Mouse (Mus musculus) liver, adult 2 months (tissue): ENCODE measurements at regions not wholly inside any gene's neighbourhood (a gene's known extent, or its start where the extent isn't known, plus 50 kb on each side); places are given as distances from the start of the nearest gene placed in this dataset.
A peak's percentile ranks its signal among the peaks of the same experiment; 100 is the strongest.

ENCODE experiments used
- DNase-seq: peaks from one replicate; pipeline ENCODE4 v3.0.0-alpha.2; 2011; ENCODE audit warnings: low read depth, low spot score; ENCODE audit errors: extremely low read depth
- H3K27ac ChIP-seq: fragments of 200-500 bp; replicated peaks from 2 replicates; pipeline ENCODE4 v1.5.1; 2012; ENCODE audit warnings: low read depth, mild to moderate bottlenecking, control low read depth, inconsistent platforms, low read length; ENCODE audit not compliant: insufficient read depth
- H3K27me3 ChIP-seq: fragments of 200-500 bp; 2 replicates; pipeline ENCODE4 v1.6.1; 2012; ENCODE audit warnings: mild to moderate bottlenecking, moderate library complexity, low read length, inconsistent platforms; ENCODE audit not compliant: control insufficient read depth, insufficient read depth
- H3K36me3 ChIP-seq: fragments of 200-500 bp; 2 replicates; pipeline ENCODE4 v1.6.1; 2012; ENCODE audit warnings: low read length, inconsistent platforms; ENCODE audit not compliant: control insufficient read depth, insufficient read depth
- H3K4me1 ChIP-seq: fragments of 200-500 bp; 2 replicates; pipeline ENCODE4 v1.6.1; 2011; ENCODE audit warnings: low read length; ENCODE audit not compliant: control insufficient read depth, insufficient read depth
- H3K4me3 ChIP-seq: fragments of 200-500 bp; 2 replicates; pipeline ENCODE4 v1.5.1; 2011; ENCODE audit warnings: low read depth, mild to moderate bottlenecking, control low read depth, low read length, moderate library complexity; ENCODE audit not compliant: insufficient read depth
- H3K79me2 ChIP-seq: fragments of 200-500 bp; 2 replicates; pipeline ENCODE4 v1.6.1; 2012; ENCODE audit warnings: inconsistent platforms, mild to moderate bottlenecking, low read length, moderate library complexity; ENCODE audit not compliant: control insufficient read depth, insufficient read depth
- H3K9ac ChIP-seq: fragments of 200-500 bp; 2 replicates; pipeline ENCODE4 v1.6.1; 2012; ENCODE audit warnings: low read depth, mild to moderate bottlenecking, control low read depth, inconsistent platforms, low read length
- CTCF ChIP-seq: fragments of 200-500 bp; IDR thresholded peaks from 2 replicates; pipeline ENCODE4 v1.5.1; 2011; ENCODE audit warnings: low read depth, low read length, control low read depth
- POLR2A ChIP-seq: fragments of 200-500 bp; IDR thresholded peaks from 2 replicates; pipeline ENCODE4 v1.6.1; 2011; ENCODE audit warnings: low read length, control low read depth; ENCODE audit not compliant: insufficient read depth; ENCODE audit errors: extremely low read depth
- WGBS: fragments of 180-500 bp; shearing (Covaris S2); methylation state at CpG from one replicate; pipeline ENCODE4 v1.1.7; 2018; 5-methylcytosine and 5-hydroxymethylcytosine counted together

DNA sequence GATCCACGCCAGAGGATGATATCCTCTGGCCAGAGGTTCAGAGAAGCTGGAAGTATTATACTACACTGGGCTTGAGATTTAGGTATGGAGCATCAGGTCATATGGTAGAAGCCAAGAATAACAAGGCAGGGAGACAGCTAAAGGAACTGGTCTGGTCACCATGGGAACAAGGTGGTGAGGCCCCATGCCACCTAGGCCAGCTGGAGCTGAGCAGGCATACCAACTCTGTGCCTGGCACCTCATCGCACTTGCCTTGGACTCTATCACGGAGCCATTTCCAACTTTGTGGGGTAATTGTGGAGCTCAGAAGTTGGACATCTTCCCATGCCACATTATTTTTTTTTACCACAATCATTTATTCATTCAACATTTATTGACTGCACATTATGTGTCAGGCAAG lies 55.9 kb upstream of the Polg start:
- H3K27ac ChIP-seq, result no peak overlapping the region
- no peak overlapping the region for H3K4me3 ChIP-seq
- no peaks in the 10 kb centered on the region for H3K27me3 ChIP-seq
- WGBS, result 79% methylated on average over 3 of the region's 3 CpGs
- no peaks in the 10 kb centered on the region for H3K79me2 ChIP-seq
- no peak for DNase-seq
- no peaks in the 10 kb centered on the region for H3K36me3 ChIP-seq
- H3K4me1 ChIP-seq, result no peaks in the 10 kb centered on the region
- TF ChIP-seq POLR2A (no peak), CTCF (no peak)
- H3K9ac ChIP-seq, result no peak overlapping the region

DNA sequence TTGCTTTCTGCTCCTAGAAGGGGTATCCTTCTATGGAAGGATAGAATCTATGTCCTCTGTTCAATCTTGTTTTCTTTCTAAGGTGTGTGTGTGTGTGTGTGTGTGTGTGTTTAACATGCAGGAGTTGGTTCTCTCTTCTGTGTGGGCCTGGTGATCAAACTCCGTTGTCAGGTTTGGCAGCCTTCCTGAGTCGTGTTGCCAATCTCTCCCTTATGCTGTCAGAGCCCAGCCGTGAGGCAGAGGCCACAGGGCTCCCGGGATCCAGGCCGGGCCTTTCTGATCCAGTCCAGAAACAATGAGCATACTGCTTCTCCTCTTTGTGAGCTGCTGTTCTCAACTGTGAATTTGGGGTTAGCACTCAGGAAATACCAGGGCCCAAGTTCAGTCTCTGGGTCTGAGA lies 55.1 kb upstream of the Polg start:
- Histone ChIP-seq H3K4me1 (no peaks in the 10 kb centered on the region), H3K27me3 (no peaks in the 10 kb centered on the region), H3K4me3 (no peak overlapping the region), H3K9ac (no peak overlapping the region), H3K79me2 (no peaks in the 10 kb centered on the region), H3K36me3 (no peaks in the 10 kb centered on the region), H3K27ac (no peak overlapping the region)
- TF ChIP-seq CTCF (no peak), POLR2A (no peak)
- 18% methylated on average over 5 of the region's 5 CpGs for WGBS
- DNase-seq, result peak; percentile 44

DNA sequence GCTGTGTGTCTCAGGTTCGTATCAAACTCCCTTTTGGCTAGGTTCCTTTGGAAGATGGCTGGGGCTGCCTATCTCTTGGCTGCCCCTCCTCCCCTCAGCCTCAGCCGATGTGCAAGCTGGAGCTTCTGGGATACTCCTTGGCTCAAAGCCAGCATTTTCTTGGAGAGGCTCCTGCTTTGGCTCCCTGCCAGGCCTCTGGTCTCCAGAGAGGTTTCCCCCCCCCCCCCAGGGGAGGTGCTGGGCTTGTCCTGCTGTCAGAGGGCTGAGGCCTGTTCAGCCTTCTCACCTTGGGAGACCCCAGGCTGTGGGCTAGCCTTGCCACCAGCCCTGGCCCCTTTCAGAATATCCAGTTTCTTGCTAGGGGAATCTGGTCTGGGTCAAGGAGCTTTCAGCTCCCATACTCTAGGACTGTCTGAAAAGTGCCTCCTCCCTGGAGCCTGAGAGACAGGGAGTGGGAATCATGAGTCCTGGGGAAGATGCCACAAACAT lies 54.1 kb upstream of the Polg start:
- Histone ChIP-seq H3K79me2 (no peaks in the 10 kb centered on the region), H3K27me3 (peaks cover 5% of the 10 kb centered on the region), H3K4me3 (no peak overlapping the region), H3K4me1 (no peaks in the 10 kb centered on the region), H3K27ac (no peak overlapping the region), H3K36me3 (no peaks in the 10 kb centered on the region), H3K9ac (no peak overlapping the region)
- peak; percentile 10 for DNase-seq
- TF ChIP-seq CTCF (no peak), POLR2A (no peak)
- WGBS, result 19% methylated on average over 2 of the region's 2 CpGs

DNA sequence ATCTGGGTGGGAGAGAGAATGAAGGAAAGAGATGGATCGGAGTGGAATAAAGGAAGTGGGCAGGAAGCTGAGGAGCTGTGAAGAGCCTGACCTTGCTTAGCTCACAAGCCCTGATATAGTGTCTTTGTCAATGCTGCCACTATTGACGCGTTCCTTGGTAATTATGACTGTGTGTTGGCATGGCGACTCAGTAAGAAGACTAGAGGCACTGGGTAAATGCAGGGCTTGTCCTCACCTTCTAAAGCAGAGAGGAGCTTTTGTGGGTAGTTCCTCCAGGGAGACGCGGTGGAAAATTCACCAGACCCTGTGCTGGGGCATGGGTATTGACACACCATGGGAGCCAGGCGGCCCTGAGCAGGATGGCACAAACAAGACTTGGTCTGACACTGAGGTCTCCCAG lies 52.8 kb upstream of the Polg start:
- no peaks in the 10 kb centered on the region for H3K79me2 ChIP-seq
- H3K9ac ChIP-seq, result no peak overlapping the region
- no peaks in the 10 kb centered on the region for H3K36me3 ChIP-seq
- H3K4me3 ChIP-seq, result no peak overlapping the region
- no peak overlapping the region for H3K27ac ChIP-seq
- no peaks in the 10 kb centered on the region for H3K4me1 ChIP-seq
- TF ChIP-seq CTCF (no peak), POLR2A (no peak)
- WGBS, result 78% methylated on average over 7 of the region's 7 CpGs
- DNase-seq, result no peak
- H3K27me3 ChIP-seq, result peaks cover 6% of the 10 kb centered on the region

GRCm38 (mm10) chr7:79517581-79518337 lies 51.6 kb upstream of the Polg start:
- Histone ChIP-seq H3K4me3 (no peak overlapping the region), H3K9ac (no peak overlapping the region), H3K36me3 (no peaks in the 10 kb centered on the region), H3K79me2 (no peaks in the 10 kb centered on the region), H3K27ac (no peak overlapping the region), H3K27me3 (peaks cover 6% of the 10 kb centered on the region), H3K4me1 (no peaks in the 10 kb centered on the region)
- no peak for DNase-seq
- TF ChIP-seq POLR2A (no peak), CTCF (no peak)
- 71% methylated on average over 5 of the region's 5 CpGs for WGBS

- H3K36me3 ChIP-seq, result no peaks in the 10 kb centered on the region
- H3K27me3 ChIP-seq, result peaks cover 8% of the 10 kb centered on the region
- no peak overlapping the region for H3K27ac ChIP-seq
- no peaks in the 10 kb centered on the region for H3K4me1 ChIP-seq
- H3K4me3 ChIP-seq, result no peak overlapping the region
- H3K79me2 ChIP-seq, result no peaks in the 10 kb centered on the region
- no peak overlapping the region for H3K9ac ChIP-seq
- WGBS, result 93% methylated on average over 4 of the region's 4 CpGs
- TF ChIP-seq CTCF, result no peak
- no peak for TF ChIP-seq POLR2A
- no peak for DNase-seq
These were observed 50.1 kb upstream of the Polg start for GRCm38 (mm10) chr7:79516287-79516686.
